Mouse (Mus musculus): ENCODE measurements around the gene Zfp697. TPM values are rescaled to one million over a fixed set of nuclear protein-coding genes. Genes with fewer than 3 reads are reported as not detected.
"Not testable (repeated sequence)": the region's sequence is repeated elsewhere in the genome, so short reads cannot be mapped to it uniquely, and the experiment has no call there.

Zfp697 gene
- polyA plus RNA-seq, 1 experiment from 2014 or later = 12.1 TPM

DNA sequence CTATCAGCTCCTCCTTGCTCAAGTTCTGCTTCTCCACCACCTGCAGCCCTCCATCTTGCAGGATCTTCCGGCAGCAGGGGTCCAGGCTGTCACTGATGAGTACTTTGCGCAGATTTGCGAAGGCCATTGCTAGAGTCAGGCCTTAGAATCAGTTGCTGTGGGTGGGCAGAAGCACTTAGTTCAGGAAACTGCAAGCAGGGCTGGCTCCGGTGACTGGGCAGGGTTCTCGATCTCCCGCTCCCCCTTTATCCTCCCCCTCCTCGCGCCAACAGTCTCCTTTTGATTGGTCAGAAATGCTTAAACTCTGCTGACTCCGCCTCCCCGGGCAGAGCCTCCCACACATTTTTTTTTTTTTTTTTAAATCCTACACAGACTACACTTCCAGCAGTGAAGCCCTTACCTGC, 42.6 kb upstream of the Zfp697 start, which contains the start of gene Phgdh:
TSS of gene Phgdh (minus strand) at position 285 of the 404 bp plus-strand sequence.
- not testable (repeated sequence) for H3K4me1 ChIP-seq (ENCODE audit: control insufficient read depth, insufficient read depth, low read length); H3K27me3 ChIP-seq (ENCODE audit: control insufficient read depth, insufficient read depth, low read length); H3K36me3 ChIP-seq (ENCODE audit: control insufficient read depth, insufficient read depth, low read length); H3K9me3 ChIP-seq (replicated peaks; ENCODE audit: control insufficient read depth, low read length)
- 1% methylated on average over 10 of the region's 10 CpGs for WGBS (ENCODE audit: insufficient replicate concordance)
- Histone ChIP-seq H3K27ac (ENCODE audit: low read depth, low read length) (0 out of 2 replicates have a peak within 1 kb of the TSS, but pooled peaks have one; percentile 35), H3K4me3 (ENCODE audit: low read depth, low read length) (peak within 1 kb of the TSS; percentile 67), H3K4me2 (peak within 1 kb of the TSS; percentile 99), H3K9ac (ENCODE audit: low read depth, low read length) (peak within 1 kb of the TSS; percentile 77)
- ATAC-seq (replicated peaks; ENCODE audit: insufficient number of reproducible peaks, low FRiP score, low TSS enrichment) = peak; percentile 72

DNA sequence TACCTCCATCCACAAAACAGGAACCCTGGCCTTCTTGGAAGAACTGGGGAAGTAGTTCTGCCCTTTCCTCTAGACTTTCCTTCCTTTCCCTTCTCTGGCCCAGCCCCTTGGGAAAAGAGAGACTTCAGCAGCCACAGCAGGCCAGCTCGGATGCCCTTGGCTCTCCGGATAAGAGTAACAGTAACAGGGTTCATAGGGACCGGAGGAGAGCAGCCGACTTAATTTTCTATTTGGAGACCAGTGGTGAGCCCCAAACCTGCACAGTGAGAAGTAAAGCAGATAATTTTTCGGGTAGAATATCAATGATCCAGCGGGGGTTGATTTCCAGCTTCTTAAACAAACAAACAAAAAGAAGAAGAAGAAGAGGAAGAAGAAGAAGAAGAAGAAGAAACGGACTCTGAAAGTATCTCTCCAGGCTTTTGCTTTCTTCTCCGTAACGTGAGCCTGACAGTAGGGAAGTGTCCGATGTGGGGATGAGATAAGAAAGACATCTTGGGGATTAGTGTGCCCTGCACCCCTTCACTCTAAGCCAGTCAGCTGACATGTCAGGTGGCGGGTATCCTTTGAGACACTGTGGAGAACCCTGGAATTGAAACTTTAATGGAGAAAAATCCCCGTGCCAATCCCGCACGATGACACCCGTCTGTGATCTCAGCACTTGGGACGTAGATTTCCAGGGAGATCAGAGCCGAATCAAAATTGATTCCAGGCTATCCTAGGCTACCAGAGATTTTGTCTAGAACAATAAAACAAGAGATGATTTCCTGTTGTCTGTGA, 41.3 kb upstream of the Zfp697 start:
- peaks cover 5% of the 10 kb centered on the region; the same call in 1 of the 2 replicates for H3K4me1 ChIP-seq (ENCODE audit: control insufficient read depth, insufficient read depth, low read length)
- WGBS (ENCODE audit: insufficient replicate concordance) = 70% methylated on average over 17 of the region's 17 CpGs
- ATAC-seq (replicated peaks; ENCODE audit: insufficient number of reproducible peaks, low FRiP score, low TSS enrichment) = no peak

DNA sequence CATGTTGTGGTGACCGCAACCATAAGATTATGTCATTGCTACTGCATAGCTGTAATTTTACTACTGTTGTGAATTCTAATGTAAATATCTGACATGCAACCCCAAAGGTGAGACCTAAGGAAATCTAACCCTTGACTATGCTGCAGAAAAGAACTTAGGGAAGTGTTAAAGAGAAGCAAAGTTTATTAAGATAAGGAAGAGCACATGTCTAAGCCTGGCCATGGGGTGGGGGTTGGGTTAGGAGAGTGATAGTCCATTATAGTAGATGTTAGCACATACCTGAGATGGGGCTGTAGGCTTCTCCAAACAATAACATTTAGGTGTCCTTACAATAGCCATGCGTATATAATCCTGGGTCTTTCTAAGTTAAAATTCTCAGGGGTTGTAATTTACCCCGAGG, 39.0 kb upstream of the Zfp697 start:
- Histone ChIP-seq H3K27ac (ENCODE audit: low read depth, low read length) (no peak overlapping the region), H3K9ac (ENCODE audit: low read depth, low read length) (no peak overlapping the region), H3K27me3 (ENCODE audit: control insufficient read depth, insufficient read depth, low read length) (no peaks in the 10 kb centered on the region), H3K36me3 (ENCODE audit: control insufficient read depth, insufficient read depth, low read length) (no peaks in the 10 kb centered on the region), H3K4me1 (ENCODE audit: control insufficient read depth, insufficient read depth, low read length) (no peaks in the 10 kb centered on the region; the same call in 1 of the 2 replicates), H3K9me3 (replicated peaks; ENCODE audit: control insufficient read depth, low read length) (no peaks in the 10 kb centered on the region), H3K4me2 (no peak overlapping the region), H3K4me3 (ENCODE audit: low read depth, low read length) (no peak overlapping the region)
- no peak for ATAC-seq (replicated peaks; ENCODE audit: insufficient number of reproducible peaks, low FRiP score, low TSS enrichment)
- 85% methylated on average over 3 of the region's 3 CpGs for WGBS (ENCODE audit: insufficient replicate concordance)

More for the DNA sequence above, 41.3 kb upstream of the Zfp697 start:
- Histone ChIP-seq H3K36me3 (ENCODE audit: control insufficient read depth, insufficient read depth, low read length) (no peaks in the 10 kb centered on the region), H3K9me3 (replicated peaks; ENCODE audit: control insufficient read depth, low read length) (no peaks in the 10 kb centered on the region), H3K4me3 (ENCODE audit: low read depth, low read length) (no peak overlapping the region), H3K27me3 (ENCODE audit: control insufficient read depth, insufficient read depth, low read length) (no peaks in the 10 kb centered on the region), H3K9ac (ENCODE audit: low read depth, low read length) (no peak overlapping the region), H3K27ac (ENCODE audit: low read depth, low read length) (no peak overlapping the region), H3K4me2 (no peak overlapping the region)

DNA sequence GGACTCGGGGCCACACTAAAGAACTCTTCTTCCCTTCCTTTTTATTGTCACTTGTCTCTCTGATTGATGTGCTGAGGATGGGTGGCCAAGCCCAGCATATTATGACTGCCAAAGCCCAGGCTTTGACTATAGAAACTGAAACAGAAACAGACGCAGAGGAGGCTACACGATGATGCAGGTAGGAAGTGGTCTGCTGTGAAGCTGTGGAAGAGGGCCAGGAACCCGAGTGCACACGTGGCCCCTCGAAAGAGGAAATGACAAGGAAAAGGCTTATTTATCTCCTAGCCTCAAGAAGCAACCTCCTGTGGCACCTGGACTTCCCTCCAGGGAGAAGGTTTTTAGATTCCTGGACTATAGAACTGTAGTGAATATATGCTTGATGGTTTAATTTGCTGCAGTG, 34.2 kb upstream of the Zfp697 start:
- Histone ChIP-seq H3K9me3 (replicated peaks; ENCODE audit: control insufficient read depth, low read length) (no peaks in the 10 kb centered on the region), H3K9ac (ENCODE audit: low read depth, low read length) (no peak overlapping the region), H3K4me3 (ENCODE audit: low read depth, low read length) (no peak overlapping the region), H3K4me1 (ENCODE audit: control insufficient read depth, insufficient read depth, low read length) (no peaks in the 10 kb centered on the region), H3K27me3 (ENCODE audit: control insufficient read depth, insufficient read depth, low read length) (no peaks in the 10 kb centered on the region), H3K36me3 (ENCODE audit: control insufficient read depth, insufficient read depth, low read length) (no peaks in the 10 kb centered on the region), H3K4me2 (no peak overlapping the region), H3K27ac (ENCODE audit: low read depth, low read length) (no peak overlapping the region)
- 65% methylated on average over 6 of the region's 6 CpGs for WGBS (ENCODE audit: insufficient replicate concordance)
- ATAC-seq (replicated peaks; ENCODE audit: insufficient number of reproducible peaks, low FRiP score, low TSS enrichment) = no peak

DNA sequence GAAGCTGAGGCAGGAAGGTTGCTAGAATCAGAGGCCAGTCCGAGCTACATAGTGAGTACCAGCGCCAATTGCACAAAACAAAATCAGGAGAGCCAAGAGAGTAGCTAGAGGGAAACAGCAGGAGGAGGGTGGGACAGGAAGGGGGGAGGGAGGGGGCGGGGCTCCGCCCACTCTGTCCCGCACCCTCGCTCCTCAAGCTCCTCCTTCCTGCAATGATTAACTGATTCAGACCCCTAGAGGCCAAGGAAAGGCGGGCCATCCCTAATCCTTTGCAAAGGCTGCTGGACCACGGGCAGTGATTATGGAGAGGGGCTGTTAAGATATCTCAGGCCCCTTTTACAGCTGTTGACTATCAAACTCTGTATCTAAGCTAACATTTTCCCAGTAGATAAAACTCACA, 33.6 kb upstream of the Zfp697 start:
- ATAC-seq (replicated peaks; ENCODE audit: insufficient number of reproducible peaks, low FRiP score, low TSS enrichment) = no peak
- H3K4me1 ChIP-seq (ENCODE audit: control insufficient read depth, insufficient read depth, low read length) = no peaks in the 10 kb centered on the region
- no peaks in the 10 kb centered on the region for H3K36me3 ChIP-seq (ENCODE audit: control insufficient read depth, insufficient read depth, low read length)
- H3K4me2 ChIP-seq = no peak overlapping the region
- H3K9me3 ChIP-seq (replicated peaks; ENCODE audit: control insufficient read depth, low read length) = no peaks in the 10 kb centered on the region
- H3K27me3 ChIP-seq (ENCODE audit: control insufficient read depth, insufficient read depth, low read length) = no peaks in the 10 kb centered on the region
- H3K27ac ChIP-seq (ENCODE audit: low read depth, low read length) = no peak overlapping the region
- no peak overlapping the region for H3K9ac ChIP-seq (ENCODE audit: low read depth, low read length)
- no peak overlapping the region for H3K4me3 ChIP-seq (ENCODE audit: low read depth, low read length)
- WGBS (ENCODE audit: insufficient replicate concordance) = 20% methylated on average over 8 of the region's 8 CpGs

DNA sequence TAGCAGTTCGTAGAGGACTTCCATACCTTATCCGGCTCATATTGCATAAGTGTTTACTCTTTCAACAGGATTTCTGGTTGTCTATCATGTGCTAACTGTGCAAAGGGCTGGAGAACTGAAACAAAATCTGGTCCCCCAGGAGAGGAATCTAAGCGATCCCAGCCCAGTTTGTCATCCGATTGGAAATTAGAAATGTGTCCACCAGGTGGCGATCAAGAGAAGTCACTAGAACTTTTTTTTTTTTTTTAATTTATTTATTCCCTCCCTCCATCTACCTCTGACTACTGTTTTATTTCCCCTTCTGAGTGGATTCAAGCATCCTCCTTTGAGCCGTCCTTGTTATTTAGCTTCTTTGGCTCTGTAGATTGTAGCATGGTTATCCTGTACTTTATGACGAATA, 28.4 kb upstream of the Zfp697 start:
- H3K4me3 ChIP-seq (ENCODE audit: low read depth, low read length) = no peak overlapping the region
- no peak overlapping the region for H3K9ac ChIP-seq (ENCODE audit: low read depth, low read length)
- H3K27ac ChIP-seq (ENCODE audit: low read depth, low read length) = no peak overlapping the region
- H3K4me2 ChIP-seq = no peak overlapping the region
- WGBS (ENCODE audit: insufficient replicate concordance) = 35% methylated on average over 7 of the region's 7 CpGs
- H3K4me1 ChIP-seq (ENCODE audit: control insufficient read depth, insufficient read depth, low read length) = no peaks in the 10 kb centered on the region
- ATAC-seq (replicated peaks; ENCODE audit: insufficient number of reproducible peaks, low FRiP score, low TSS enrichment) = no peak
- no peaks in the 10 kb centered on the region for H3K36me3 ChIP-seq (ENCODE audit: control insufficient read depth, insufficient read depth, low read length)
- no peaks in the 10 kb centered on the region for H3K27me3 ChIP-seq (ENCODE audit: control insufficient read depth, insufficient read depth, low read length)
- H3K9me3 ChIP-seq (replicated peaks; ENCODE audit: control insufficient read depth, low read length) = no peaks in the 10 kb centered on the region

DNA sequence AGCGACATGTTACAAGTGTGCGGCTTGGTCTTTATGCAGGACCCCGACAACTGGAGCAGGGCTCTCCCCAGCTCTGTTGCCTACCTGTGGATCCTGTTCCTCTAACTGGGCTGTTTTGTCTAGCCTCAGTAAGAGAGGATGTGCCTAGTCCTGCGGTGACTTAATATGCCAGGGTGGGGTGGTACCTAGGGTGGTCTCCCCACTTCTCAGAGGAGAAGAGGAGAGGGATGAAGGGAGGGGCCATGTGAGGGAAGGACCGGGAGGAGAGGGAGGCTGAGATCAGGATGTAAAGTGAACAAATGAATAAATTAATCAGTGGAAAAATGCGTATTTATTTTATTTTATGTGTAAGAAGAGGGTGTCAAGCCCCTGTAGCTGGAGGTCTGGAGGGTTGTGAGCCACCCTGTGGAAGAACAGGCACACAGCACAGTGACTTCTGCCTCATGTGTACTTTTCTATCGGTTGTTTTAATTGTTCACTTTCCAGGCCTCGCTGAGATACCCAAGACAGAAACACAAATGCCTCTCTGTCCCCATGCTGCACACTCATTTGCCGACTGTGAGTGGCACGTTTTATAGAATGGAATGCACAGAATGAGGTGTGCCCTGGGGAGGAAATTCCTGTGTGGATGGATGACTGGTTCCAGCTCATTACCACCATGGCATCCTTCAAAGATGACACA, 26.8 kb upstream of the Zfp697 start:
- no peak for ATAC-seq (replicated peaks; ENCODE audit: insufficient number of reproducible peaks, low FRiP score, low TSS enrichment)
- no peak overlapping the region for H3K27ac ChIP-seq (ENCODE audit: low read depth, low read length)

DNA sequence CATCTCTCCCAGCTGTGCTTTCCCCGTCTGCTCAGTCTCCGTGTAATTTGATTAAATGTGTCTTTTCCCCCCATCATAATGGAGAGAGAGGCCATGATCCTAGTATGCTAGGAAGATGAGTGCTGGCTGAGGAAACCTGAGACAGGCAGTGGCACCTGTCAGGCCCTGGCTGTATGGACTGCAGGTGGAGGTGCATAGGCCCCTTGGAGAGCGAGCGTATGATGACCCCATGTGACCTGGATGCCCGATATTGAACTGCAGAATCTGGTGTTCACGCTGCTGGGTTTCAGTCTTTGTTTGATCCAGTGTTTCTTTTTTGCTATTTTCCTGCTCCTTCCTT, 26.3 kb upstream of the Zfp697 start:
- no peak overlapping the region for H3K9ac ChIP-seq (ENCODE audit: low read depth, low read length)
- no peak overlapping the region for H3K4me2 ChIP-seq
- WGBS (ENCODE audit: insufficient replicate concordance) = 74% methylated on average over 6 of the region's 6 CpGs
- H3K4me3 ChIP-seq (ENCODE audit: low read depth, low read length) = no peak overlapping the region
- ATAC-seq (replicated peaks; ENCODE audit: insufficient number of reproducible peaks, low FRiP score, low TSS enrichment) = no peak
- H3K27me3 ChIP-seq (ENCODE audit: control insufficient read depth, insufficient read depth, low read length) = no peaks in the 10 kb centered on the region
- H3K9me3 ChIP-seq (replicated peaks; ENCODE audit: control insufficient read depth, low read length) = no peaks in the 10 kb centered on the region
- no peaks in the 10 kb centered on the region for H3K4me1 ChIP-seq (ENCODE audit: control insufficient read depth, insufficient read depth, low read length)
- no peaks in the 10 kb centered on the region for H3K36me3 ChIP-seq (ENCODE audit: control insufficient read depth, insufficient read depth, low read length)
- H3K27ac ChIP-seq (ENCODE audit: low read depth, low read length) = no peak overlapping the region

More for the DNA sequence above, 26.8 kb upstream of the Zfp697 start:
- Histone ChIP-seq H3K9me3 (replicated peaks; ENCODE audit: control insufficient read depth, low read length) (no peaks in the 10 kb centered on the region), H3K4me3 (ENCODE audit: low read depth, low read length) (no peak overlapping the region), H3K36me3 (ENCODE audit: control insufficient read depth, insufficient read depth, low read length) (no peaks in the 10 kb centered on the region), H3K4me1 (ENCODE audit: control insufficient read depth, insufficient read depth, low read length) (no peaks in the 10 kb centered on the region), H3K27me3 (ENCODE audit: control insufficient read depth, insufficient read depth, low read length) (no peaks in the 10 kb centered on the region), H3K9ac (ENCODE audit: low read depth, low read length) (no peak overlapping the region), H3K4me2 (no peak overlapping the region)
- 66% methylated on average over 10 of the region's 10 CpGs for WGBS (ENCODE audit: insufficient replicate concordance)
